Mouse (Mus musculus) midbrain, embryonic 14.5 days (tissue): ENCODE measurements at regions not wholly inside any gene's neighbourhood (a gene's known extent, or its start where the extent isn't known, plus 50 kb on each side); places are given as distances from the start of the nearest gene placed in this dataset.
A peak's percentile ranks its signal among the peaks of the same experiment; 100 is the strongest.

Source experiments
- ATAC-seq: fragments of 200-750 bp; cut with Nextera tagmentation; 2 replicates; pipeline ENCODE4 v1.8.0; 2017; ENCODE audit warnings: moderate number of reproducible peaks, moderate library complexity; ENCODE audit not compliant: low FRiP score, low TSS enrichment
- DNase-seq: peaks from one replicate; pipeline ENCODE4 v3.0.0-alpha.2; 2015
- H3K27ac ChIP-seq: fragments of 300-500 bp; sonication (generic); replicated peaks from 2 replicates; pipeline ENCODE4 v1.5.1; 2014; ENCODE audit warnings: mild to moderate bottlenecking, low read depth, low read length, moderate library complexity
- H3K27me3 ChIP-seq: fragments of 300-500 bp; sonication (generic); 2 replicates; pipeline ENCODE4 v1.6.1; 2014; ENCODE audit warnings: low read length, control low read depth, mixed read lengths; ENCODE audit not compliant: control insufficient read depth, insufficient read depth
- H3K36me3 ChIP-seq: fragments of 300-500 bp; sonication (generic); 2 replicates; pipeline ENCODE4 v1.6.1; 2014; ENCODE audit warnings: low read length, control low read depth; ENCODE audit not compliant: control insufficient read depth, insufficient read depth
- H3K4me1 ChIP-seq: fragments of 300-500 bp; sonication (generic); 2 replicates; pipeline ENCODE4 v1.6.1; 2014; ENCODE audit warnings: mild to moderate bottlenecking, antibody characterized with exemption, low read length, control low read depth; ENCODE audit not compliant: control insufficient read depth, insufficient read depth
- H3K4me2 ChIP-seq: fragments of 300-500 bp; sonication (generic); 2 replicates; pipeline ENCODE4 v1.6.1; 2014; ENCODE audit warnings: mild to moderate bottlenecking, low read length, moderate library complexity
- H3K4me3 ChIP-seq: fragments of 300-500 bp; sonication (generic); replicated peaks from 2 replicates; pipeline ENCODE4 v1.5.1; 2014; ENCODE audit warnings: low read depth, low read length
- H3K9ac ChIP-seq: fragments of 300-500 bp; sonication (generic); replicated peaks from 2 replicates; pipeline ENCODE4 v1.6.1; 2014; ENCODE audit warnings: mild to moderate bottlenecking, low read length, moderate library complexity
- H3K9me3 ChIP-seq: fragments of 300-500 bp; sonication (generic); 2 replicates; pipeline ENCODE4 v1.6.1; 2016; ENCODE audit warnings: low read length, control low read depth, mixed read lengths; ENCODE audit not compliant: control insufficient read depth
- WGBS: fragments of 180-500 bp; shearing (Covaris S2); extraction: QIAGEN DNeasy Blood & Tissue Kit; methylation state at CpG from one replicate; pipeline ENCODE4 v1.1.7; 2014; 5-methylcytosine and 5-hydroxymethylcytosine counted together

GRCm38 (mm10) chr12:12765055-12765454, 176.7 kb downstream of the Mycn start:
- ATAC-seq (0 out of 2 replicates have a peak, but pooled peaks have one; percentile 31), DNase-seq (no peak)
- H3K36me3 ChIP-seq, result no peaks in the 10 kb centered on the region
- no peaks in the 10 kb centered on the region for H3K9me3 ChIP-seq
- no peaks in the 10 kb centered on the region for H3K27me3 ChIP-seq
- H3K27ac ChIP-seq, result no peak overlapping the region
- no peak overlapping the region for H3K4me3 ChIP-seq
- no peak overlapping the region for H3K4me2 ChIP-seq
- WGBS, result 84% methylated on average over 8 of the region's 8 CpGs
- peaks cover 18% of the 10 kb centered on the region for H3K4me1 ChIP-seq
- no peak overlapping the region for H3K9ac ChIP-seq

- ATAC-seq, result no peak
- no peak overlapping the region for H3K4me3 ChIP-seq
- no peak for DNase-seq
Observed at GRCm38 (mm10) chr12:12764586-12764985, 177.1 kb downstream of the Mycn start.

GRCm38 (mm10) chr12:12756301-12756948, 185.3 kb downstream of the Mycn start:
- DNase-seq, result no peak
- 88% methylated on average over 2 of the region's 2 CpGs for WGBS
- no peaks in the 10 kb centered on the region for H3K36me3 ChIP-seq
- H3K9me3 ChIP-seq, result no peaks in the 10 kb centered on the region
- no peak for ATAC-seq
- no peak overlapping the region for H3K9ac ChIP-seq
- 0 out of 2 replicates have a peak, but pooled peaks cover 2% of the 10 kb centered on the region for H3K4me1 ChIP-seq
- no peak overlapping the region for H3K27ac ChIP-seq
- no peaks in the 10 kb centered on the region for H3K27me3 ChIP-seq
- no peak overlapping the region for H3K4me3 ChIP-seq
- H3K4me2 ChIP-seq, result no peak overlapping the region

More at GRCm38 (mm10) chr12:12764586-12764985, 177.1 kb downstream of the Mycn start:
- Histone ChIP-seq H3K27ac (no peak overlapping the region), H3K9me3 (no peaks in the 10 kb centered on the region), H3K9ac (no peak overlapping the region), H3K4me2 (no peak overlapping the region), H3K27me3 (no peaks in the 10 kb centered on the region), H3K36me3 (no peaks in the 10 kb centered on the region), H3K4me1 (peaks cover 18% of the 10 kb centered on the region)
- WGBS, result 80% methylated on average over 4 of the region's 4 CpGs

- no peak for ATAC-seq
- no peak overlapping the region for H3K27ac ChIP-seq
- no peaks in the 10 kb centered on the region for H3K27me3 ChIP-seq
- H3K4me3 ChIP-seq, result no peak overlapping the region
- H3K4me2 ChIP-seq, result no peak overlapping the region
- no peak for DNase-seq
- 0 out of 2 replicates have a peak, but pooled peaks cover 2% of the 10 kb centered on the region for H3K4me1 ChIP-seq
- H3K36me3 ChIP-seq, result no peaks in the 10 kb centered on the region
- no peak overlapping the region for H3K9ac ChIP-seq
- 9% methylated on average over 9 of the region's 9 CpGs for WGBS
- H3K9me3 ChIP-seq, result no peaks in the 10 kb centered on the region
Observed at GRCm38 (mm10) chr12:12753849-12754248, 187.9 kb downstream of the Mycn start.

- ATAC-seq (no peak), DNase-seq (no peak)
- Histone ChIP-seq H3K27ac (no peak overlapping the region), H3K4me2 (no peak overlapping the region), H3K9me3 (no peaks in the 10 kb centered on the region), H3K27me3 (no peaks in the 10 kb centered on the region), H3K4me3 (no peak overlapping the region), H3K9ac (no peak overlapping the region), H3K4me1 (0 out of 2 replicates have a peak, but pooled peaks cover 2% of the 10 kb centered on the region), H3K36me3 (no peaks in the 10 kb centered on the region)
- WGBS, result 87% methylated on average over 10 of the region's 10 CpGs
Observed at GRCm38 (mm10) chr12:12751670-12752426, 189.9 kb downstream of the Mycn start.

GRCm38 (mm10) chr12:12749690-12750089, 192.0 kb downstream of the Mycn start:
- no peaks in the 10 kb centered on the region for H3K27me3 ChIP-seq
- no peak overlapping the region for H3K4me3 ChIP-seq
- no peaks in the 10 kb centered on the region for H3K9me3 ChIP-seq
- ATAC-seq (no peak; the same call in 1 of the 2 replicates), DNase-seq (peak; percentile 42)
- no peak overlapping the region for H3K4me2 ChIP-seq
- H3K27ac ChIP-seq, result no peak overlapping the region
- no peak overlapping the region for H3K9ac ChIP-seq
- WGBS, result 67% methylated on average over 3 of the region's 3 CpGs
- H3K4me1 ChIP-seq, result 0 out of 2 replicates have a peak, but pooled peaks cover 2% of the 10 kb centered on the region
- no peaks in the 10 kb centered on the region for H3K36me3 ChIP-seq

GRCm38 (mm10) chr12:12746852-12747454, 194.8 kb downstream of the Mycn start:
- DNase-seq, result no peak
- Histone ChIP-seq H3K9ac (no peak overlapping the region), H3K4me2 (no peak overlapping the region), H3K9me3 (no peaks in the 10 kb centered on the region), H3K4me1 (no peaks in the 10 kb centered on the region), H3K27me3 (no peaks in the 10 kb centered on the region), H3K27ac (no peak overlapping the region), H3K4me3 (no peak overlapping the region), H3K36me3 (no peaks in the 10 kb centered on the region)
- 25% methylated on average over 4 of the region's 4 CpGs for WGBS
- no peak for ATAC-seq

- H3K4me1 ChIP-seq, result peaks cover 2% of the 10 kb centered on the region; the same call in 1 of the 2 replicates
- 70% methylated on average over 2 of the region's 2 CpGs for WGBS
Observed at GRCm38 (mm10) chr12:12744492-12744891, 197.2 kb downstream of the Mycn start.

More at GRCm38 (mm10) chr12:12744492-12744891, 197.2 kb downstream of the Mycn start:
- Histone ChIP-seq H3K27me3 (no peaks in the 10 kb centered on the region), H3K9me3 (no peaks in the 10 kb centered on the region), H3K36me3 (no peaks in the 10 kb centered on the region), H3K9ac (no peak overlapping the region), H3K4me2 (no peak overlapping the region), H3K27ac (no peak overlapping the region), H3K4me3 (no peak overlapping the region)
- ATAC-seq (no peak), DNase-seq (no peak)
